Mouse (Mus musculus): ENCODE results near the gene Cd302. TPM values are rescaled to one million over a fixed set of nuclear protein-coding genes. Genes with fewer than 3 reads are reported as not detected.

The Cd302 gene
- polyA plus RNA-seq, 1 experiment, result 71.6 TPM

- no peak for DNase-seq (ENCODE audit: low spot score)
These were observed 30.8 kb downstream of the Cd302 start for GRCm38 (mm10) chr2:60253506-60253905.

DNA sequence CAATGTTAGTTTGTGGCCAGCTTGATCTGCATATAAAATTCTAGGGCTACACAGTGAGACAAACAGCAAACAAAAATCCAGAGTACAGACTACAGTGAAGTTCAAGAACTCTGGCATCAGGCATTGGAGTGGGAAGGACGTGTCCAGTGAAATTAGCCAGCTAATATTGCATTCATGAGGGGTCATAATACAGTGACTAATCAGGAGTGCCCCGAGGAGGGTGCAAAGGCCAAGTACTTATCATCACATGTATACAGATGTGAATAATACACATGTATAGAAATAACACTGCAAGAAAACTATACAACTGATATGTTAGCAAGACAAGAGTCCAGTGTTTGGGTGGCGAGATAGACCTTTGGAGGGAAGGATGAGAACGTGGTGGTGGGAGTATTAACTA, 31.5 kb downstream of the Cd302 start:
- DNase-seq (ENCODE audit: low spot score), result no peak

DNA sequence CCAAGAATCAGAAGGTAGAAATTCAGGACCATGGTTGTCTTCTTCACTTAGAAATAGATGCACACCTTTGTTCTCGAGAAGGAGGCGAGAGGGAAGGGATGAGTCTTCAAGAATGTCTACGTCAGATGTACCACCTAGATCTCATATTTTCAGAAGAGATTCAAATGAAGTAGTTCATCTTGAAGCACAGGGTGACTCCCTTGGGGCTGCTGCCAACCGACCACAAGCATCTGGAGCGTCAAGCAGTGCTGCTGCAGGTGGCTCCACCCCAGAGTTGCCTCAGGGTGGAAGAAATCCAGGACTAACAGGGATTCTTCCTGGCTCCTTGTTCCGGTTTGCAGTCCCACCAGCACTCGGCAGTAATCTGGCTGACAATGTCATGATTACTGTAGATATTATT, 49.8 kb downstream of the Cd302 start:
- no peak for DNase-seq (ENCODE audit: low spot score)

GRCm38 (mm10) chr2:60233147-60233546, 51.1 kb downstream of the Cd302 start:
- DNase-seq (ENCODE audit: low spot score), result no peak

GRCm38 (mm10) chr2:60230361-60230760, 53.9 kb downstream of the Cd302 start:
- no peak for DNase-seq (ENCODE audit: low spot score)

- DNase-seq (ENCODE audit: low spot score), result no peak
These were observed 55.8 kb downstream of the Cd302 start for GRCm38 (mm10) chr2:60228470-60228869.

- no peak for DNase-seq (ENCODE audit: low spot score)
These were observed 60.8 kb downstream of the Cd302 start for GRCm38 (mm10) chr2:60223489-60223888.

GRCm38 (mm10) chr2:60221954-60222353, 62.3 kb downstream of the Cd302 start:
- no peak for DNase-seq (ENCODE audit: low spot score)

DNA sequence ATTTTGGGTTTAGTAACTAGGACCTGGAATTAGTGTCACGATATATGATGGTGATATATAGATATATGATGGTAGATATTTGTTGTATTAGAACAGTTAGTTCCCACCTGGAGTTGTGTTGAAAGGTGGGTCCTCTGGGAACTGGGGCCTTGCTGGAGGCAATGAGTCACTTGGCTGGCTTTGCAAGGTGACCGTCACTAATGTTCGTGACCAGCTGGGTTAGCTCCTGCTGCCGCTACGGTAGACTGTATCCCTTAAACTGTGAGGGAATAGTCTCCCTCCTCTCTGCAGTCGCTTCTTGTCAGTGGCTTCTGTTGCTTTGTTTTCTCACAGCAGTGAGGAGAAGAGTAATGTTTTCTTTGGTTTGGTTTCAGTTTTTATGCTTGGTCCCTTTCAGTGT, 63.1 kb downstream of the Cd302 start:
- no peak for DNase-seq (ENCODE audit: low spot score)

DNA sequence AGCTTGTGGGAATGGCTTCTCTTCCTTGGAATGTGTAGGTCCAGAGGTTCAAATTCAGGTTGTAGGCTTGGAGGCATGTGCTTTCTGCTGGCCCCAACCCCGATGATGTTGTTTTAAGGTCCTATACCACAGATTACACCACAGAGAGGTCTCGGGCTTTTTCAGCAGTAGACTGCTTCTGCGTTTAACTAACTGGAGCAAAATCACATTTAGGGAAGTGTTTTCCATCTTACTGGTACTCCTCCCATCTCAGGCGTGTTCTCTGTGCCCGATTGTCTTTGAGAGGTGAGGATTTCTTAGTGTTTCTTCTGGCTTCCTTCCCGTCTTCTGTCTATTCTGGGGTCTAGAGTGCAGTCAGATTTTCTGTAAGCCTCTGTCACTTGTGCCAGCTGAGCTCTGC, 66.7 kb downstream of the Cd302 start:
- DNase-seq (ENCODE audit: low spot score), result no peak

DNA sequence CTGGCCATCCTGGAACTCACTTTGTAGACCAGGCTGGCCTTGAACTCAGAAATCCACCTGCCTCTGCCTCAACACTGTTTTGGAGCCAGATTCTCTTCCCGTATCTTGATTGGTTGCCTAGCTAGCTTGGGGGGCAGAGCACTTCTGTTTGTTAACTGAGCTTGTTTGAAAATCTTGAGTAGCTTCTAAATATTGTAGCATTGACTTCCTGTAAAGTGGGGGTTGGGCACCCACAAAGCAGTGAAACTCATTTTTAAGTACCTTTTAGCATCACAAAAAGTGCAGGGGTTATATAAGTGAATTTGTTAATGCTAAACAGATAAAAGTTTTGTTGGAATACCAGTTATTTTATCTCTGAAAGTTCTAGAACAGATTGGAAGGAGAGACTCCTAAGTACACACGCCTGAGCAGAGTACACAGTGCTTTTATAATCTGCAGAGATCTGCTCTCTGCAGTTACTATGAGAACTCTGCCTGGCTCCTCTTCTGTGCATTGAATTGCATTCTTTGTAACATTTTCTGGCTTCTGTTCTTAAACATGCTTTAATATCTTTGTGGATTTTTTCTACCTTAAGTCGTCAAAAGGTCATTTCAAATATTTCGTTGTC, 67.6 kb downstream of the Cd302 start:
- DNase-seq (ENCODE audit: low spot score), result no peak

- DNase-seq (ENCODE audit: low spot score), result no peak
These were observed 69.6 kb downstream of the Cd302 start for GRCm38 (mm10) chr2:60214683-60215082.

DNA sequence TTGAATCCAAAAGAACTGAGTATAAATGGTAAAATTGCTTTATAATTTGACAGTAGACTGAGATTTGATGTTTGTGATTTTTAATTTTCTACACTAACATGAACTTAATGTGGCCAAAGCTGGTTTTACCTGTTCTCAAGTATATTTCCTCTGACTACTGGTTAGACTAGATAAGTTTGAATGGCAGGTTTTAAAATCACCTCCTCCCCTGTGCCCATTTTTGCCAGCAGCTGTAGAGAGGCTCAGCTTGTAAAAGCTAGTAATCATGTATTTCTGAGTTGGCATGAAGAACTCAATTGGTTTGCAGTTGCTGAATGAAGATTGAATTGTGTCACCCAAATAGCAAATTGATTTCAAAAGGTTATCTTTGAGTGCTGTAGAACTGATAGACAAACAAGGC, 71.8 kb downstream of the Cd302 start:
- no peak for DNase-seq (ENCODE audit: low spot score)

- DNase-seq (ENCODE audit: low spot score), result no peak
These were observed 73.5 kb downstream of the Cd302 start for GRCm38 (mm10) chr2:60210821-60211220.

GRCm38 (mm10) chr2:60209703-60210651, 74.3 kb downstream of the Cd302 start, which contains the start of the genes Baz2b and March7:
Gene Baz2b (minus strand): TSS chr2:60209839.
Gene March7 (plus strand): TSS chr2:60209887.
- DNase-seq (ENCODE audit: low spot score), result peak; percentile 84

DNA sequence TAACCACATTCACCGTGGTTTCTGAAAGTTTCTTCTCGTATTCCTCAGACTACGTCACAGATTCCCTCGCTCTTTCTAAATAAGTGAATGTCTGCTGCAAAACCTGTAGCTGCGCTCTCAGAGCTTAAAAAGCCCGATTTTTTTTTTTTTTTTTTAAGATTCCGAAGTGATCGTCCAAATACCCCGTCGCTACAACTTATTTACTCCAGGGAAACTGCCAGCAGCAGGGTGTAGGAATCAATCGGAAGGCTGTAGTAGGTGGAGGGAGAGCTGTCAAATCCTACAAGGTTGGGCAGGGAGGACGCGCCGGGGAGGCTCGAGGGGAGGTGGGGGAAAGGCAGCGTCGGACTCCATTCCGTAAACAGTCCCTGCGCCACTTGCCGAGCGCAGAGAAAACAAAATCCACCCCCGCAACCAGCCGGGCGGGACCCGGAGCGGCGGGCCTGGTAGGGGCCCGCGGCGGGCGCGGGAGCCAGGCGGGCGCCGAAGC, 75.1 kb downstream of the Cd302 start:
- DNase-seq (ENCODE audit: low spot score), result peak; percentile 47

DNA sequence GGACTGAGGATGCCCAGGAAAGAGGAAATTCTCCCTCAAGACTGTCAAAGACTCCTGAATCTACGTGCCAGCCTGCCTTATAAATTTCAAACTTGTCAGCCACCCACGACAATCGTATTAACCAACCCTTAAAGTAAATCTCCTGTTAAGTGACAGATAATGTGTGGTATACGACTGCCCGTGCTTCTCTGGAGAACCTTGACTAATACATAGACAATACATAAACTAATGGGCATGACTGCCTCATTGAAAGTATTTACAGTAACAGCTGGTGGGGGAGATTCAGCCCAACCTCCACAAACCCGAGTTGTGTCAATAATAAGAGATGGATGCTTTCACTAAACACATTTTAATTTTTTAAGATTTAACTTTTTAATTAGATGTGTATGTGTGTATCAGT, 78.5 kb downstream of the Cd302 start:
- no peak for DNase-seq (ENCODE audit: low spot score)

DNA sequence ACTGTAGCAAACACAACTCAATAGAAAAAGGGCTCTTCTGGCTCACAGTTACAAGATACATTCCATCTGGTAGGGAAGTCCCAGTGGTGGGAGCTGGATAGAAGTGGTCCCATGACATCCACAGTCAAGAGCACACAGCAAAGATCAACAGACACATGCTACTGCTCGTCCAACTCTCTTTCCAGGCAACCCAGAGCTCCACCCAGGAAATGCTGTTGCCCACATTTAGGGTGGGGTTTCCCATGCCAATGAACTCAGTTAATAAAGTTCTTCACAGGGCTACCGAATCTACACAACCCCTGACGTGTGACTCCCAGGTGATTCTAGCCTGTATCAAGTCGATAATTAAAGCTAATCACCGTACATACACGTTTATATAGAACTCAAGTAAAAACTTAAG, 80.1 kb downstream of the Cd302 start:
- no peak for DNase-seq (ENCODE audit: low spot score)

DNA sequence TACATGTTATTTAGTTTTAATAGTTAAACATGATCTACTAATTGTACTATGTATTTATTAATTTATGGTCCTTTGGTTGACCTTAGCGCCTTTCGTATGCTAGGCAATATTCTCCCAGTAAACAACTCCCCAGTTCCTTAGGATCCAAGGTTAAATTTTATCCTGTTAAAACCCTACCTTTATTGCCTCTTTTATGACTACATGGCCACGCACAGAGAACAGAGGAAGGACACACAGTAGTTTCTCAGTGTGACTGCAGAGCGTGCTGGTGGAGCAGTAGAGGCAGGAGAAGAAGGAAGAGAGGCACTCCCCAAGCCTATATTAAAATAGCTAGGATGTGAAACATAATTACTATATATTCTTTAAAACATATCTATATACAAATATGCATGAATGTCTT, 80.6 kb downstream of the Cd302 start:
- DNase-seq (ENCODE audit: low spot score), result no peak

DNA sequence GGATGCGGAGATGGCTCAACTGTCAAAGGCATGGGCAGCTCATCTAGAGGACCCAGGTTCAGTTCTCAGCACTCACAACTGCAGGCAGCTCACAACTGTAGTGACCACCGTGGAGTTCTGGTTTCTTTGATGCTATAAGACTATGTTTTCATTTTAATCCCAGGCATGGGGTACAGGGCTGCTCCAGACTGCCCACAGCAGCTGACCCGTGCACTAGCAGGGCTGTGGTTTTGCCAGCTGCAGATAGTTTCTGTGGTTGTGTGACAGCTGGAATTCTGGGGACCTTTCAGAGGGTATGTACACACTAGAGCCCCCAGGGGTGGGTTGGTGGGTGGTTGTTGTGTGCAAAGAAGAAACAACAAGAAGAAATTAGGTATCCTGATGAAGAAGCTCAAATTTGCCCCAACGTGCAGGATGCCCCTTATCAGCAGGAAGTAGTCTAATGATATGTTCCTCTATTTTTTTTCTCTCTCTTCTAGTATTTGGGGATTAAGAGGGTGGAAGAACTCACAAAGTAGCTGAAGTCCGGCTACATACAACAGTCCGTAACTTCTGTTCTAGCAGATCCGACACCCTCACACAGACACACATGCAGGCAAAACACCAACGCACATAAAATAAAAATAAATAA, 81.3 kb downstream of the Cd302 start:
- DNase-seq (ENCODE audit: low spot score), result no peak
